Mouse (Mus musculus) neural tube, embryonic 12.5 days (tissue): ENCODE measurements around the gene Kiss1. TPM values are rescaled to one million over a fixed set of nuclear protein-coding genes. Genes with fewer than 3 reads are reported as not detected.
A peak's percentile ranks its signal among the peaks of the same experiment; 100 is the strongest.

Experiments
- ATAC-seq: fragments of 200-750 bp; cut with Nextera tagmentation; 2 replicates; pipeline ENCODE4 v1.8.0; 2017; ENCODE audit warnings: low read depth, mild to moderate bottlenecking, moderate TSS enrichment, moderate library complexity; ENCODE audit not compliant: low FRiP score
- H3K27ac ChIP-seq: fragments of 300-500 bp; sonication (generic); 2 replicates; pipeline ENCODE4 v1.5.1; 2016
- H3K27me3 ChIP-seq: fragments of 300-500 bp; sonication (generic); replicated peaks from 2 replicates; pipeline ENCODE4 v1.6.1; 2016; ENCODE audit warnings: mild to moderate bottlenecking
- H3K36me3 ChIP-seq: fragments of 300-500 bp; sonication (generic); 2 replicates; pipeline ENCODE4 v1.6.1; 2016; ENCODE audit warnings: mild to moderate bottlenecking
- H3K4me1 ChIP-seq: fragments of 300-500 bp; sonication (generic); 2 replicates; pipeline ENCODE4 v1.6.1; 2016
- H3K4me2 ChIP-seq: fragments of 300-500 bp; sonication (generic); replicated peaks from 2 replicates; pipeline ENCODE4 v1.6.1; 2016; ENCODE audit warnings: mild to moderate bottlenecking
- H3K4me3 ChIP-seq: fragments of 300-500 bp; sonication (generic); 2 replicates; pipeline ENCODE4 v1.5.1; 2016
- H3K9ac ChIP-seq: fragments of 300-500 bp; sonication (generic); 2 replicates; pipeline ENCODE4 v1.6.1; 2016; ENCODE audit warnings: mild to moderate bottlenecking
- H3K9me3 ChIP-seq: fragments of 300-500 bp; sonication (generic); 2 replicates; pipeline ENCODE4 v1.6.1; 2016; ENCODE audit warnings: mild to moderate bottlenecking
- WGBS: fragments of 180-500 bp; shearing (Covaris S2); methylation state at CpG from one replicate; pipeline ENCODE4 v1.1.7; 2016; 5-methylcytosine and 5-hydroxymethylcytosine counted together
- polyA plus RNA-seq: library from polyadenylated mRNA; unstranded; fragments of >200 nt; fragmentation: Nextera tagmentation; extraction: Ambion mirVana; gene quantifications from 2 replicates; pipeline ENCODE4 v1.2.1, GENCODE M21; 2016

Kiss1 gene
- not detected in 2 replicates for polyA plus RNA-seq

- Histone ChIP-seq H3K4me2 (no peak within 1 kb of the TSS), H3K9ac (no peak within 1 kb of the TSS), H3K9me3 (no peaks in the 10 kb centered on the region), H3K27ac (no peak within 1 kb of the TSS), H3K36me3 (no peaks in the 10 kb centered on the region), H3K4me1 (0 out of 2 replicates have a peak, but pooled peaks cover 4% of the 10 kb centered on the region), H3K27me3 (no peaks in the 10 kb centered on the region), H3K4me3 (no peak within 1 kb of the TSS)
- 84% methylated on average over 13 of the region's 13 CpGs for WGBS
- no peak for ATAC-seq
These were observed at the start of gene Kiss1 for GRCm38 (mm10) chr1:133321267-133321925. Gene Kiss1 (plus strand): TSS chr1:133321875.

GRCm38 (mm10) chr1:133274163-133274562 lies 47.5 kb upstream of the Kiss1 start:
- ATAC-seq = no peak
- Histone ChIP-seq H3K27me3 (no peaks in the 10 kb centered on the region), H3K4me2 (no peak overlapping the region), H3K9ac (no peak overlapping the region), H3K4me3 (no peak overlapping the region), H3K27ac (no peak overlapping the region), H3K4me1 (peaks cover 24% of the 10 kb centered on the region), H3K36me3 (peaks cover 67% of the 10 kb centered on the region), H3K9me3 (no peaks in the 10 kb centered on the region)
- WGBS = 94% methylated on average over 19 of the region's 19 CpGs

- no peak overlapping the region for H3K27ac ChIP-seq
These were observed 44.7 kb upstream of the Kiss1 start for GRCm38 (mm10) chr1:133276983-133277382.

GRCm38 (mm10) chr1:133278539-133278938 lies 43.1 kb upstream of the Kiss1 start:
- Histone ChIP-seq H3K27ac (no peak overlapping the region), H3K4me1 (peaks cover 26% of the 10 kb centered on the region), H3K36me3 (peaks cover 61% of the 10 kb centered on the region), H3K4me2 (no peak overlapping the region), H3K27me3 (no peaks in the 10 kb centered on the region), H3K9ac (no peak overlapping the region), H3K9me3 (no peaks in the 10 kb centered on the region), H3K4me3 (no peak overlapping the region)
- 0 out of 2 replicates have a peak, but pooled peaks have one; percentile 38 for ATAC-seq
- 59% methylated on average over 6 of the region's 6 CpGs for WGBS

More at GRCm38 (mm10) chr1:133276983-133277382, 44.7 kb upstream of the Kiss1 start:
- 79% methylated on average over 5 of the region's 5 CpGs for WGBS
- Histone ChIP-seq H3K4me2 (no peak overlapping the region), H3K9ac (no peak overlapping the region), H3K4me1 (peaks cover 26% of the 10 kb centered on the region), H3K36me3 (peaks cover 62% of the 10 kb centered on the region), H3K4me3 (no peak overlapping the region), H3K9me3 (no peaks in the 10 kb centered on the region), H3K27me3 (no peaks in the 10 kb centered on the region)
- no peak for ATAC-seq

- Histone ChIP-seq H3K27me3 (no peaks in the 10 kb centered on the region), H3K4me2 (no peak overlapping the region), H3K36me3 (peaks cover 56% of the 10 kb centered on the region), H3K27ac (no peak overlapping the region), H3K9ac (no peak overlapping the region), H3K9me3 (no peaks in the 10 kb centered on the region), H3K4me1 (peaks cover 26% of the 10 kb centered on the region), H3K4me3 (no peak overlapping the region)
- ATAC-seq = 0 out of 2 replicates have a peak, but pooled peaks have one; percentile 41
- 65% methylated on average over 15 of the region's 15 CpGs for WGBS
These were observed 42.6 kb upstream of the Kiss1 start for GRCm38 (mm10) chr1:133278946-133279631.

GRCm38 (mm10) chr1:133279632-133280093 lies 42.0 kb upstream of the Kiss1 start:
- 89% methylated on average over 11 of the region's 11 CpGs for WGBS
- Histone ChIP-seq H3K4me2 (no peak overlapping the region), H3K4me3 (no peak overlapping the region), H3K36me3 (peaks cover 54% of the 10 kb centered on the region), H3K9me3 (no peaks in the 10 kb centered on the region), H3K27ac (no peak overlapping the region), H3K4me1 (peaks cover 26% of the 10 kb centered on the region), H3K9ac (no peak overlapping the region), H3K27me3 (no peaks in the 10 kb centered on the region)
- ATAC-seq = no peak

GRCm38 (mm10) chr1:133280537-133280936 lies 41.1 kb upstream of the Kiss1 start:
- no peak overlapping the region for H3K27ac ChIP-seq
- H3K4me2 ChIP-seq = no peak overlapping the region
- no peak overlapping the region for H3K4me3 ChIP-seq
- WGBS = 87% methylated on average over 2 of the region's 2 CpGs
- no peak overlapping the region for H3K9ac ChIP-seq
- ATAC-seq = no peak
- H3K4me1 ChIP-seq = peaks cover 26% of the 10 kb centered on the region
- no peaks in the 10 kb centered on the region for H3K27me3 ChIP-seq
- H3K36me3 ChIP-seq = peaks cover 55% of the 10 kb centered on the region
- no peaks in the 10 kb centered on the region for H3K9me3 ChIP-seq

GRCm38 (mm10) chr1:133285907-133286306 lies 35.8 kb upstream of the Kiss1 start:
- no peaks in the 10 kb centered on the region for H3K27me3 ChIP-seq
- peaks cover 69% of the 10 kb centered on the region for H3K36me3 ChIP-seq
- no peak overlapping the region for H3K4me2 ChIP-seq
- H3K9ac ChIP-seq = no peak overlapping the region
- no peak for ATAC-seq
- no peak overlapping the region for H3K27ac ChIP-seq
- no peaks in the 10 kb centered on the region for H3K9me3 ChIP-seq
- 85% methylated on average over 7 of the region's 7 CpGs for WGBS
- no peaks in the 10 kb centered on the region for H3K4me1 ChIP-seq
- H3K4me3 ChIP-seq = no peak overlapping the region

GRCm38 (mm10) chr1:133287051-133287450 lies 34.6 kb upstream of the Kiss1 start:
- WGBS = 89% methylated on average over 4 of the region's 4 CpGs
- ATAC-seq = no peak
- no peaks in the 10 kb centered on the region for H3K27me3 ChIP-seq

GRCm38 (mm10) chr1:133287880-133288279 lies 33.8 kb upstream of the Kiss1 start:
- Histone ChIP-seq H3K9ac (no peak overlapping the region), H3K36me3 (peaks cover 65% of the 10 kb centered on the region), H3K27me3 (no peaks in the 10 kb centered on the region), H3K4me1 (no peaks in the 10 kb centered on the region), H3K27ac (no peak overlapping the region), H3K4me2 (no peak overlapping the region), H3K4me3 (no peak overlapping the region), H3K9me3 (no peaks in the 10 kb centered on the region)
- 89% methylated on average over 12 of the region's 12 CpGs for WGBS
- no peak for ATAC-seq

More at GRCm38 (mm10) chr1:133287051-133287450, 34.6 kb upstream of the Kiss1 start:
- Histone ChIP-seq H3K36me3 (peaks cover 65% of the 10 kb centered on the region), H3K4me1 (no peaks in the 10 kb centered on the region), H3K9me3 (no peaks in the 10 kb centered on the region), H3K9ac (no peak overlapping the region), H3K4me2 (no peak overlapping the region), H3K27ac (no peak overlapping the region), H3K4me3 (no peak overlapping the region)

- H3K27ac ChIP-seq = no peak overlapping the region
- H3K27me3 ChIP-seq = no peaks in the 10 kb centered on the region
- peaks cover 8% of the 10 kb centered on the region for H3K4me1 ChIP-seq
- H3K4me3 ChIP-seq = no peak overlapping the region
- no peak overlapping the region for H3K9ac ChIP-seq
- H3K36me3 ChIP-seq = peaks cover 65% of the 10 kb centered on the region
- ATAC-seq = no peak
- H3K4me2 ChIP-seq = no peak overlapping the region
- no peaks in the 10 kb centered on the region for H3K9me3 ChIP-seq
- WGBS = 89% methylated on average over 6 of the region's 6 CpGs
These were observed 29.8 kb upstream of the Kiss1 start for GRCm38 (mm10) chr1:133291888-133292287.

GRCm38 (mm10) chr1:133292608-133293007 lies 29.1 kb upstream of the Kiss1 start:
- H3K9ac ChIP-seq = no peak overlapping the region
- H3K4me1 ChIP-seq = peaks cover 9% of the 10 kb centered on the region
- no peaks in the 10 kb centered on the region for H3K9me3 ChIP-seq
- H3K36me3 ChIP-seq = peaks cover 58% of the 10 kb centered on the region
- no peak overlapping the region for H3K4me3 ChIP-seq
- no peak for ATAC-seq
- no peak overlapping the region for H3K27ac ChIP-seq
- H3K4me2 ChIP-seq = no peak overlapping the region
- no peaks in the 10 kb centered on the region for H3K27me3 ChIP-seq
